Mouse (Mus musculus) layer of hippocampus, postnatal 36 days (tissue): ENCODE results near the gene Casq2. TPM values are rescaled to one million over a fixed set of nuclear protein-coding genes. Genes with fewer than 3 reads are reported as not detected.

Experiments used
- DNase-seq, 2 experiments: peaks; one replicate each; pipeline ENCODE4 v3.0.0; 2022
- total RNA-seq, 2 experiments: library from RNA; stranded (reverse); gene quantifications; 2 replicates each; pipeline ENCODE4 v1.2.3; 2021

Gene Casq2
- total RNA-seq, 2 experiments from 2014 or later = 0.77 to 2.3 TPM

GRCm38 (mm10) chr3:102166287-102166620, 80.0 kb downstream of the Casq2 start:
- no peak for DNase-seq

- DNase-seq = no peak
Observed at GRCm38 (mm10) chr3:102166794-102167193, 80.6 kb downstream of the Casq2 start.

- no peak for DNase-seq
Observed at GRCm38 (mm10) chr3:102167555-102168210, 81.5 kb downstream of the Casq2 start.

- DNase-seq = peak; percentile 92 to 94
Observed at GRCm38 (mm10) chr3:102169197-102169905, 83.1 kb downstream of the Casq2 start.

GRCm38 (mm10) chr3:102174118-102174865, 88.1 kb downstream of the Casq2 start:
- DNase-seq = no peak

GRCm38 (mm10) chr3:102175701-102176100, 89.5 kb downstream of the Casq2 start:
- no peak for DNase-seq

- no peak for DNase-seq
Observed at GRCm38 (mm10) chr3:102176116-102176515, 89.9 kb downstream of the Casq2 start.

GRCm38 (mm10) chr3:102177837-102178615, 91.8 kb downstream of the Casq2 start:
- no peak for DNase-seq

- no peak for DNase-seq
Observed at GRCm38 (mm10) chr3:102179869-102180268, 93.7 kb downstream of the Casq2 start.

GRCm38 (mm10) chr3:102180746-102181145, 94.5 kb downstream of the Casq2 start:
- DNase-seq = no peak

- no peak for DNase-seq
Observed at GRCm38 (mm10) chr3:102181191-102181590, 95.0 kb downstream of the Casq2 start.

GRCm38 (mm10) chr3:102182601-102183000, 96.4 kb downstream of the Casq2 start:
- no peak for DNase-seq

GRCm38 (mm10) chr3:102184721-102185120, 98.5 kb downstream of the Casq2 start:
- no peak for DNase-seq

GRCm38 (mm10) chr3:102187401-102187800, 101.2 kb downstream of the Casq2 start:
- DNase-seq = no peak

- DNase-seq = no peak
Observed at GRCm38 (mm10) chr3:102188972-102189371, 102.8 kb downstream of the Casq2 start.

GRCm38 (mm10) chr3:102190015-102190414, 103.8 kb downstream of the Casq2 start:
- DNase-seq = no peak

- DNase-seq = no peak
Observed at GRCm38 (mm10) chr3:102190642-102191041, 104.4 kb downstream of the Casq2 start.

GRCm38 (mm10) chr3:102191575-102191974, 105.4 kb downstream of the Casq2 start:
- DNase-seq = no peak

- no peak for DNase-seq
Observed at GRCm38 (mm10) chr3:102192621-102193020, 106.4 kb downstream of the Casq2 start.

GRCm38 (mm10) chr3:102193488-102194290, 107.5 kb downstream of the Casq2 start:
- peak in 1 of 2 experiments; percentile 19 for DNase-seq

- no peak for DNase-seq
Observed at GRCm38 (mm10) chr3:102194291-102195051, 108.3 kb downstream of the Casq2 start.
